Mouse (Mus musculus): ENCODE results near the gene Jak3. TPM values are rescaled to one million over a fixed set of nuclear protein-coding genes. Genes with fewer than 3 reads are reported as not detected.

Gene Jak3
- polyA plus RNA-seq, 1 experiment from 2014 or later = 5.4 TPM

DNA sequence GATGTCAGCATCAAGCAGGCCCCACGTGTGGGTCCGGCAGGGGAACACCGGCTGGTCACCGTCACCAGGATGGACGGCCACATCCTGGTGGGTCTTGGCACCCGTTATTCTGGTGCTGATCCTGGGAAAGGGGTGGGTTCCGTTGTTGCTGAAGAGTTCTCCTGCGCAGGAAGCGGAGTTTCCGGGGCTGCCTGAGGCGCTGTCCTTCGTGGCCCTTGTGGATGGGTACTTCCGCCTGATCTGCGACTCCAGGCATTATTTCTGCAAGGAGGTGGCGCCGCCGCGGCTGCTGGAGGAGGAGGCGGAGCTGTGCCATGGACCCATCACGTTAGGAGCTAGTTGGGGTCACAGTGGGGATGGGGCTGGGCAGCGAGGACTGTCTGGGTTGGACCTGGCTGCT is 4.4 kb downstream of the Jak3 start:
- Histone ChIP-seq H3K27me3 (ENCODE audit: control insufficient read depth, insufficient read depth, low read length) (peaks cover 89% of the 10 kb centered on the region), H3K4me2 (replicated peaks) (no peak overlapping the region), H3K9ac (no peak overlapping the region), H3K9me3 (ENCODE audit: control insufficient read depth, low read length) (no peaks in the 10 kb centered on the region), H3K27ac (no peak overlapping the region), H3K4me1 (replicated peaks; ENCODE audit: control insufficient read depth, insufficient read depth, low read length) (peaks cover 4% of the 10 kb centered on the region; the same call in 1 of the 2 replicates), H3K4me3 (replicated peaks; ENCODE audit: low read length) (no peak overlapping the region), H3K36me3 (replicated peaks; ENCODE audit: control insufficient read depth, insufficient read depth) (no peaks in the 10 kb centered on the region)
- no peak for DNase-seq (ENCODE audit: low spot score)
- no peak for ATAC-seq (ENCODE audit: low FRiP score)
- 5% methylated on average over 21 of the region's 21 CpGs for WGBS

DNA sequence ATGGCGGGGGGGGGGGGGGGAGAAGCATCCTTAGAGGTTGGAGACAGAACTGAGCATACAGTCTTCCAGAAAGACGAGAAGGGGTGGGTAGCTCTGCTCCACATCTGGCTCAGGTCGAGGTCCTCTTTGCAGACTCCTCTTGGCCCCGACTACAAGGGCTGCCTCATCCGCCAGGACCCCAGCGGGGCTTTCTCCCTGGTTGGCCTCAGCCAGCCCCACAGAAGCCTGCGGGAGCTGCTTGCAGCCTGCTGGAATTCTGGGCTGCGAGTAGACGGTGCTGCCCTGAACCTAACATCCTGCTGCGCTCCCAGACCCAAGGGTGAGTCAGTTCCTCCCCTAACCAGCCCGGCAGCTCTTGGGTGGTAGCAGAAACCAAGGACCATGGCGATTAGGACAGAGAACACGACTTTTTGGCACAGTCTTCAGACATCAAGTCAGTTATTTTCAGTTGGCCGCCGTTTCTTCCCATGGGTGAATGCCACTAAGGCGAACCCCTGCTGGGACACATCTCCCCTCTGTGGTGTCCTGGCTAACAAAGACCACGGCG is 5.3 kb downstream of the Jak3 start:
- peaks cover 9% of the 10 kb centered on the region; the same call in 1 of the 2 replicates for H3K4me1 ChIP-seq (replicated peaks; ENCODE audit: control insufficient read depth, insufficient read depth, low read length)
- peaks cover 99% of the 10 kb centered on the region for H3K27me3 ChIP-seq (ENCODE audit: control insufficient read depth, insufficient read depth, low read length)
- H3K36me3 ChIP-seq (replicated peaks; ENCODE audit: control insufficient read depth, insufficient read depth) = no peaks in the 10 kb centered on the region
- no peak overlapping the region for H3K4me2 ChIP-seq (replicated peaks)
- no peak for ATAC-seq (ENCODE audit: low FRiP score)
- H3K4me3 ChIP-seq (replicated peaks; ENCODE audit: low read length) = no peak overlapping the region
- no peak overlapping the region for H3K27ac ChIP-seq
- 4% methylated on average over 18 of the region's 18 CpGs for WGBS
- no peak for DNase-seq (ENCODE audit: low spot score)
- H3K9me3 ChIP-seq (ENCODE audit: control insufficient read depth, low read length) = no peaks in the 10 kb centered on the region
- no peak overlapping the region for H3K9ac ChIP-seq

DNA sequence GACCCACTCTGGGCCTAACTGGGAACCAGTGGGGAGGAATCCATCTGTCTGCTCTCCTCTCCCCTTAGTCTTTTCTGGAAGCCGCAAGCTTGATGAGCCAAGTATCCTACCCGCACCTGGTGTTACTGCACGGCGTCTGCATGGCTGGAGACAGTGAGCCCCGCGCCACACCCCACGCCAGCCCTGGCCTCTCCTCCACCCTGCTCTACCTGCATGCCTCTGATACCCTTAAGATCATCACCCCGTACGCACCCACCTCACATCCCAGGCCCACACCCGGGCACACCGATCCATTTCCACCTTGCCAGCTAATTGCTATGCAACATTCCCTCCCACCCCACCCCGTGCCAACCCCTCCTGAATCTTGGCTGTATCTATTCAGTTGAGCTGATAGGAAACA is 6.7 kb downstream of the Jak3 start:
- H3K9me3 ChIP-seq (ENCODE audit: control insufficient read depth, low read length) = no peaks in the 10 kb centered on the region
- ATAC-seq (ENCODE audit: low FRiP score) (no peak), DNase-seq (ENCODE audit: low spot score) (no peak)
- H3K4me3 ChIP-seq (replicated peaks; ENCODE audit: low read length) = no peak overlapping the region
- H3K4me2 ChIP-seq (replicated peaks) = no peak overlapping the region
- no peak overlapping the region for H3K9ac ChIP-seq
- peaks cover 100% of the 10 kb centered on the region for H3K27me3 ChIP-seq (ENCODE audit: control insufficient read depth, insufficient read depth, low read length)
- H3K36me3 ChIP-seq (replicated peaks; ENCODE audit: control insufficient read depth, insufficient read depth) = no peaks in the 10 kb centered on the region
- WGBS = 57% methylated on average over 12 of the region's 12 CpGs
- H3K4me1 ChIP-seq (replicated peaks; ENCODE audit: control insufficient read depth, insufficient read depth, low read length) = peaks cover 9% of the 10 kb centered on the region; the same call in 1 of the 2 replicates
- H3K27ac ChIP-seq = no peak overlapping the region

- no peak overlapping the region for H3K4me3 ChIP-seq (replicated peaks; ENCODE audit: low read length)
- H3K4me1 ChIP-seq (replicated peaks; ENCODE audit: control insufficient read depth, insufficient read depth, low read length) = peaks cover 5% of the 10 kb centered on the region; the same call in 1 of the 2 replicates
- no peak overlapping the region for H3K27ac ChIP-seq
- DNase-seq (ENCODE audit: low spot score) (no peak), ATAC-seq (ENCODE audit: low FRiP score) (no peak)
- H3K9me3 ChIP-seq (ENCODE audit: control insufficient read depth, low read length) = no peaks in the 10 kb centered on the region
- no peaks in the 10 kb centered on the region for H3K36me3 ChIP-seq (replicated peaks; ENCODE audit: control insufficient read depth, insufficient read depth)
- H3K27me3 ChIP-seq (ENCODE audit: control insufficient read depth, insufficient read depth, low read length) = peaks cover 100% of the 10 kb centered on the region
- H3K4me2 ChIP-seq (replicated peaks) = no peak overlapping the region
- H3K9ac ChIP-seq = no peak overlapping the region
- 22% methylated on average over 10 of the region's 10 CpGs for WGBS
Observed at GRCm38 (mm10) chr8:71684701-71685100, 8.6 kb downstream of the Jak3 start.

GRCm38 (mm10) chr8:71685573-71685972 is 9.5 kb downstream of the Jak3 start:
- H3K4me3 ChIP-seq (replicated peaks; ENCODE audit: low read length) = peak overlapping the region; percentile 44
- H3K9me3 ChIP-seq (ENCODE audit: control insufficient read depth, low read length) = no peaks in the 10 kb centered on the region
- peaks cover 100% of the 10 kb centered on the region for H3K27me3 ChIP-seq (ENCODE audit: control insufficient read depth, insufficient read depth, low read length)
- peak overlapping the region; percentile 65 for H3K9ac ChIP-seq
- 3% methylated on average over 29 of the region's 29 CpGs for WGBS
- peak overlapping the region; percentile 73 for H3K4me2 ChIP-seq (replicated peaks)
- H3K4me1 ChIP-seq (replicated peaks; ENCODE audit: control insufficient read depth, insufficient read depth, low read length) = peaks cover 5% of the 10 kb centered on the region; the same call in 1 of the 2 replicates
- peak; percentile 70 for DNase-seq (ENCODE audit: low spot score)
- ATAC-seq (ENCODE audit: low FRiP score) = peak; percentile 61
- no peak overlapping the region for H3K27ac ChIP-seq
- no peaks in the 10 kb centered on the region for H3K36me3 ChIP-seq (replicated peaks; ENCODE audit: control insufficient read depth, insufficient read depth)

DNA sequence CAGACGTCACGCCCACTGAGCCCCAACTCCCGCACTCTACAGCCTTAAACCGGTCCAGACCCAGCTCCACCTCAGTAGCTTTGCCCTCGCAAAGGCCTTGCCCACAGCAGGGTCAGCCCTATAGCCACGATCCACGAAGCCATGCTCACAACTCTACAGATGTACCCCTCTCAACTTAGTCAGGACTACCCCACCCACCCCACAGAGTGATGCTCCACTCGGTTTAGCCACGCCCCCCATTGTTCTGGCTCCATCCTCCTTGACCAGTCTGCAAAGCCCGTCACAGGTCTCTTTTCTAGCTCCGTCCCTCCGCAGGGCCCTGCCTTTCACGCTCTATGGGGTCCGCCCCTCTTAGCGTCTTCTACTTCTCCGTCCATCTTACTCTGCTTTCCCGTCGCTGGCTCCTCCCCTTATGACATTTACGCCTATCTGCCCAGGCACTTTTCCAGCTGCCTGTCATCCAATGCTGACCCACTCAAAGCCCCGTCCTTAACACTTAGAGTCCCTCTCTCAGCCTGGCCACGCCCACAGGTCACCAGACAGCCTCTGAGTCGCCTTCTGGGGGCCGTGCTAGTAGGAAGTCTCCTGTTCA is 10.1 kb downstream of the Jak3 start:
- peak; percentile 67 for ATAC-seq (ENCODE audit: low FRiP score)
- Histone ChIP-seq H3K27me3 (ENCODE audit: control insufficient read depth, insufficient read depth, low read length) (peaks cover 100% of the 10 kb centered on the region), H3K9ac (peak overlapping the region; percentile 65), H3K4me2 (replicated peaks) (peak overlapping the region; percentile 73), H3K9me3 (ENCODE audit: control insufficient read depth, low read length) (no peaks in the 10 kb centered on the region), H3K4me1 (replicated peaks; ENCODE audit: control insufficient read depth, insufficient read depth, low read length) (peaks cover 5% of the 10 kb centered on the region; the same call in 1 of the 2 replicates), H3K4me3 (replicated peaks; ENCODE audit: low read length) (peak overlapping the region; percentile 44), H3K27ac (no peak overlapping the region), H3K36me3 (replicated peaks; ENCODE audit: control insufficient read depth, insufficient read depth) (no peaks in the 10 kb centered on the region)
- WGBS = 4% methylated on average over 23 of the region's 23 CpGs
- DNase-seq (ENCODE audit: low spot score) = no peak

GRCm38 (mm10) chr8:71687616-71688015 is 11.5 kb downstream of the Jak3 start:
- 2% methylated on average over 8 of the region's 8 CpGs for WGBS
- peaks cover 100% of the 10 kb centered on the region for H3K27me3 ChIP-seq (ENCODE audit: control insufficient read depth, insufficient read depth, low read length)
- H3K9ac ChIP-seq = no peak overlapping the region
- H3K4me2 ChIP-seq (replicated peaks) = no peak overlapping the region
- no peaks in the 10 kb centered on the region for H3K36me3 ChIP-seq (replicated peaks; ENCODE audit: control insufficient read depth, insufficient read depth)
- peaks cover 5% of the 10 kb centered on the region; the same call in 1 of the 2 replicates for H3K4me1 ChIP-seq (replicated peaks; ENCODE audit: control insufficient read depth, insufficient read depth, low read length)
- DNase-seq (ENCODE audit: low spot score) (no peak), ATAC-seq (ENCODE audit: low FRiP score) (no peak)
- no peak overlapping the region for H3K27ac ChIP-seq
- H3K4me3 ChIP-seq (replicated peaks; ENCODE audit: low read length) = no peak overlapping the region
- H3K9me3 ChIP-seq (ENCODE audit: control insufficient read depth, low read length) = no peaks in the 10 kb centered on the region

DNA sequence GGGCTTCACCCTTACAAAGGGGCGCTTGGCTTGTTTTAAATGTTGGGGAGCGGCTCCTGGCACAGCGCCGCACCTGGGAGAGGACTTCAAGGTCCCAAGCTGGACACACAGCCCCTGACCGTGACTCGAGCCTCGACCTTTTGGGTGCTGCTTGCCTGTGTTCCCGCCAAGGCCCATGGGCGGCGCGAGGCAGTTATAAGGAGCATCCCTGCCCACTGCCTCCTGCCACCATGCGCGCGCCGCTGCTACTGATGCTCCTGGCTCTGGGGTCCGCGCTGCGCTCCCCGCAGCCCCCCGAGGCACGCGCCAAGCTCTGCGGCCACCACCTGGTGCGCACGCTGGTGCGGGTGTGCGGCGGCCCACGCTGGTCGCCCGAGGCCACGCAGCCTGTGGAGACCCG is 12.9 kb downstream of the Jak3 start, which contains the start of gene Insl3:
TSS of gene Insl3 (plus strand) at position 187 of the 400 bp plus-strand sequence.
- H3K9ac ChIP-seq = no peak within 1 kb of the TSS
- H3K4me3 ChIP-seq (replicated peaks; ENCODE audit: low read length) = no peak within 1 kb of the TSS
- no peaks in the 10 kb centered on the region for H3K9me3 ChIP-seq (ENCODE audit: control insufficient read depth, low read length)
- peaks cover 100% of the 10 kb centered on the region for H3K27me3 ChIP-seq (ENCODE audit: control insufficient read depth, insufficient read depth, low read length)
- H3K36me3 ChIP-seq (replicated peaks; ENCODE audit: control insufficient read depth, insufficient read depth) = no peaks in the 10 kb centered on the region
- 7% methylated on average over 33 of the region's 33 CpGs for WGBS
- H3K4me2 ChIP-seq (replicated peaks) = no peak within 1 kb of the TSS
- peaks cover 5% of the 10 kb centered on the region; the same call in 1 of the 2 replicates for H3K4me1 ChIP-seq (replicated peaks; ENCODE audit: control insufficient read depth, insufficient read depth, low read length)
- H3K27ac ChIP-seq = no peak within 1 kb of the TSS
- DNase-seq (ENCODE audit: low spot score) (no peak), ATAC-seq (ENCODE audit: low FRiP score) (no peak)

DNA sequence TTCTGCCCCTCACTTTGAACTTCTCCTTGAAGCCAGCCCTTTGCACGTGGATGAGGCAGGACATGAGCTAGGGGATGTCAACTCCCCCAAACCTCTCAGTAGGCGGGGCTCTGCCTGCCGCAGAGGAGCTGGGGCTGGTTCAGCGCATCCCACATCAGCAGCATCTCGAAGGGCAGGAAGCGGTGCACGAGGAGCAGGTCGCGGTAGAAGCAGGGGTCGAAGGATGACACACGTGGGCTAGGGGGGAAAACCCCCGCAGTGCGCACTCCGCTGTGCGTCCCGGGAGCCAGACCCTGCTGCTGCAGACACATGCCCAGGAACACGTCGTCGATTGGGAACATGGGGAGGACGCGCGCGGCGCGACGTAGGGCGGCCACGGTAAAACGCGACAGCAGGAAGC is 16.4 kb downstream of the Jak3 start:
- 4% methylated on average over 30 of the region's 30 CpGs for WGBS
- H3K4me3 ChIP-seq (replicated peaks; ENCODE audit: low read length) = peak overlapping the region; percentile 17; the same call in 1 of the 2 replicates
- no peak overlapping the region for H3K9ac ChIP-seq
- ATAC-seq (ENCODE audit: low FRiP score) = no peak
- H3K27me3 ChIP-seq (ENCODE audit: control insufficient read depth, insufficient read depth, low read length) = peaks cover 91% of the 10 kb centered on the region
- H3K4me2 ChIP-seq (replicated peaks) = peak overlapping the region; percentile 19
- no peaks in the 10 kb centered on the region for H3K36me3 ChIP-seq (replicated peaks; ENCODE audit: control insufficient read depth, insufficient read depth)
- H3K4me1 ChIP-seq (replicated peaks; ENCODE audit: control insufficient read depth, insufficient read depth, low read length) = no peaks in the 10 kb centered on the region; the same call in 1 of the 2 replicates
- no peak for DNase-seq (ENCODE audit: low spot score)
- H3K9me3 ChIP-seq (ENCODE audit: control insufficient read depth, low read length) = no peaks in the 10 kb centered on the region
- no peak overlapping the region for H3K27ac ChIP-seq

All from hindbrain, embryonic 14.5 days (tissue).